Mouse (Mus musculus): ENCODE measurements around the gene Hs3st2.

- TF ChIP-seq MAFK (IDR thresholded peaks at IDR 0.05; ENCODE audit: borderline replicate concordance, low read depth, low read length) = no peak
- no peak for TF ChIP-seq UBTF (IDR thresholded peaks at IDR 0.05; ENCODE audit: borderline replicate concordance, insufficient read depth, low read depth, low read length)
- TF ChIP-seq POLR2A (IDR thresholded peaks at IDR 0.05; ENCODE audit: control insufficient read depth in 1 of 2, insufficient read depth in 1 of 2, low read depth in 1 of 2, low read length in 2 of 2, poor library complexity in 1 of 2) = no peak
- TF ChIP-seq CTCF (IDR thresholded peaks at IDR 0.05 in 2 of 3, conservative IDR thresholded peaks at IDR 0.05 in 1 of 3; ENCODE audit: control insufficient read depth in 1 of 3, insufficient read depth in 1 of 3, low read depth in 2 of 3, low read length in 3 of 3, poor library complexity in 1 of 3, severe bottlenecking in 1 of 3) = no peak
- no peak for TF ChIP-seq ZC3H11A (IDR thresholded peaks at IDR 0.05; ENCODE audit: low read depth, low read length)
- no peak for TF ChIP-seq EP300 (IDR thresholded peaks at IDR 0.05; ENCODE audit: low read depth in 1 of 2, low read length in 2 of 2)
Observed at GRCm38 (mm10) chr7:121501666-121502065, 110.0 kb downstream of the Hs3st2 start.
